Mouse (Mus musculus) bone marrow, adult 2 months (tissue): ENCODE measurements around the gene Usp6nl.

Experiments
- CTCF ChIP-seq: fragments of 200-500 bp; IDR thresholded peaks from 2 replicates; pipeline ENCODE4 v1.5.1; 2011; ENCODE audit warnings: low read length, control low read depth; ENCODE audit not compliant: control insufficient read depth, insufficient read depth
- POLR2A ChIP-seq: fragments of 200-500 bp; IDR thresholded peaks from 2 replicates; pipeline ENCODE4 v1.6.1; 2011; ENCODE audit warnings: low read depth, mild to moderate bottlenecking, control low read depth, low read length, borderline replicate concordance; ENCODE audit not compliant: control insufficient read depth

- TF ChIP-seq CTCF, result no peak
- TF ChIP-seq POLR2A, result no peak
These were observed 90.2 kb downstream of the Usp6nl start for GRCm38 (mm10) chr2:6412645-6413044.
